ENCODE assay signal across 8 mouse cellular contexts in genomic region chr6:146576903-146577302, GRCm38 (mm10). TPM values are rescaled to one million over a fixed set of nuclear protein-coding genes. Genes with fewer than 3 reads are reported as not detected.
DNase-seq lines count a peak whose midpoint lies in the region; ATAC-seq and TF ChIP-seq lines count a peak whose summit lies in the region.

TSS of gene Fgfr1op2 (plus strand) at chr6:146577203.

- H3K27me3 ChIP-seq in midbrain, embryonic 13.5 days: no peaks in the 10 kb centered on the region

- TF ChIP-seq POLR2A in bone marrow macrophage, adult 2 months (IDR thresholded peaks at IDR 0.05; ENCODE audit: borderline replicate concordance, low read depth, low read length): no peak

- H3K9ac ChIP-seq in midbrain, embryonic 13.5 days (replicated peaks): peak within 1 kb of the TSS; percentile 89

- intact Hi-C loops in left cerebral cortex, adult 2 months (cut with DNase I): loop anchor here (2.0 to 10.0 kb wide), 4 partner anchors 66 to 715 kb away; partner anchors contain the start of genes Itpr2, Med21 and Tm7sf3

- ATAC-seq in midbrain, embryonic 13.5 days: no peak
- no peak for ATAC-seq in frontal cortex, adult (ENCODE audit: low TSS enrichment)

- no peaks in the 10 kb centered on the region for H3K36me3 ChIP-seq in midbrain, embryonic 13.5 days

- peak within 1 kb of the TSS; percentile 61 for H3K4me3 ChIP-seq in left cerebral cortex, adult 2 months
- H3K4me3 ChIP-seq in bone marrow macrophage, adult 2 months (ENCODE audit: insufficient read depth, low read length): peak within 1 kb of the TSS; percentile 90
- peak within 1 kb of the TSS; percentile 86 for H3K4me3 ChIP-seq in midbrain, embryonic 13.5 days (replicated peaks)

- H3K4me1 ChIP-seq in bone marrow macrophage, adult 2 months (ENCODE audit: control insufficient read depth, insufficient read depth, low read length): peaks cover 10% of the 10 kb centered on the region
- peaks cover 36% of the 10 kb centered on the region for H3K4me1 ChIP-seq in midbrain, embryonic 13.5 days (replicated peaks)

- 2% methylated on average over 13 of the region's 13 CpGs for WGBS in midbrain, embryonic 13.5 days

- no peaks in the 10 kb centered on the region for H3K9me3 ChIP-seq in midbrain, embryonic 13.5 days

- peak within 1 kb of the TSS; percentile 79 for H3K4me2 ChIP-seq in midbrain, embryonic 13.5 days (replicated peaks)

- H3K27ac ChIP-seq in left cerebral cortex, adult 2 months: peak within 1 kb of the TSS; percentile 99
- H3K27ac ChIP-seq in bone marrow macrophage, adult 2 months (ENCODE audit: insufficient read depth, low read depth, low read length): peak within 1 kb of the TSS; percentile 91
- H3K27ac ChIP-seq in midbrain, embryonic 13.5 days: peak within 1 kb of the TSS; percentile 96

- no peak for DNase-seq in left cerebral cortex, adult 2 months (ENCODE audit: extremely low spot score in 1 of 2, low spot score in 2 of 2)
- DNase-seq in left cerebral cortex, adult 11 months (ENCODE audit: low spot score): no peak
- no peak for DNase-seq in gonadal fat pad, adult 2 months (ENCODE audit: low read depth)
- no peak for DNase-seq in layer of hippocampus, postnatal 10 days (ENCODE audit: low spot score in 2 of 2)
- no peak for DNase-seq in cerebellum, adult 18-20 months

- no peak for TF ChIP-seq CTCF in left cerebral cortex, adult 2 months (IDR thresholded peaks at IDR 0.05)
- TF ChIP-seq CTCF in bone marrow macrophage, adult 2 months (IDR thresholded peaks at IDR 0.05; ENCODE audit: low read depth, low read length): no peak

RNA-seq across cellular contexts. Expression of gene Fgfr1op2, which starts in this region (rescaled TPM):
- 100 to 1,000 TPM in 1 of 2 experiments, 10 to 100 TPM in 1; 98.6 to 108 TPM for total RNA-seq in left cerebral cortex, adult 2 months (2021)
- 135 and 136 TPM in 2 replicates for polyA plus RNA-seq in bone marrow macrophage, adult 2 months (2012; ENCODE audit: insufficient read depth, insufficient read length, missing spikeins)
- 78.5 and 81.3 TPM in 2 replicates for polyA plus RNA-seq in gonadal fat pad, adult 2 months (2012; rRNA removed)
- total RNA-seq in layer of hippocampus, postnatal 10 days (2021): 10 to 100 TPM; 54.6 to 58.8 TPM
- 54.1 and 55.3 TPM in 2 replicates for polyA plus RNA-seq in midbrain, embryonic 13.5 days (2015; fragmentation: Nextera tagmentation; extraction: Ambion mirVana)
